Mouse (Mus musculus): ENCODE measurements around the gene Rnf41.

Rnf41 gene

DNA sequence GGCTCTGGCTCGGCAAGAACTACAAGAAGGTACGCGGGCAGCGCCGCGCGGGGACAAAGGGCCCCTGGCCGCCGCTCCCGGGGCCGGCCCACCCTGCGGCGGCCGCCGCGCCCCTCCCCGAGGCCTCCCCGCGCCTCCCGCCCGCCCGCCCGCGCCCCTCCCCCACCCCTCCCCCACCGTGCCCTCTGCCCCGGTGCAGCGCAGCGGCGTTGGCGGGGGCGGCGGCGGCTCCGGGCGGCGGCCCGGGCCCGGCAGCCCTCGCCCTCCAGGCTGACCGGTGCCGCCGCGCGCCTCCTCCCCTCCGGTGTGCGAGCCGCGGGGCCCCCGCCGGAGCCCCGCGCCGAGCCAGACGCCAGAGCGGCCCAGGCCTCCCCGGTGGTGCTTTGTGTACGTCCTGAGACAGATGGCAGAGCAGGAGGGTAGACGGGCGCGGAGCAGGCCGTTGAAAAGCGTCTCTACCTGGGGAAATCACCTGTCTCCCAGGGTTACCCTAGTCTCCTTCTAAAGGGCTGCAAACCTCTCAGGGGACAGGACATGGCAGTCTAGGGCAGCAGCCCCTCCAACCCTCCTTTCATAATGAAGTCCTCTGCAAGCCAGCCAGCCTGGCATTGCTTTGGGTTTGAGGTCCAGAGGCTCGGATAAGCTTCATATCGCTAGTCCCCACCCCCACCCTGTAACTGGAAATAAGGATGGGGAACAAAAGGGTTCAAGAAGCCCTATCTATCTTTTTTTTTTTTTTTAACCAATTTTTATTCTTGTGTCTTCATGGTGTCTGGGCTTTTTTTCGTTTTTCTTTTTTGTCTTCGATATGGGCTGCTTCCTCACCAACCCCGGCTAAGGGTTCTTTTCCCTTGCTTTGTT, 48.2 kb downstream of the Rnf41 start:
- ATAC-seq (ENCODE audit: insufficient number of reproducible peaks, low FRiP score, low TSS enrichment): 0 out of 2 replicates have a peak, but pooled peaks have one; percentile 8

DNA sequence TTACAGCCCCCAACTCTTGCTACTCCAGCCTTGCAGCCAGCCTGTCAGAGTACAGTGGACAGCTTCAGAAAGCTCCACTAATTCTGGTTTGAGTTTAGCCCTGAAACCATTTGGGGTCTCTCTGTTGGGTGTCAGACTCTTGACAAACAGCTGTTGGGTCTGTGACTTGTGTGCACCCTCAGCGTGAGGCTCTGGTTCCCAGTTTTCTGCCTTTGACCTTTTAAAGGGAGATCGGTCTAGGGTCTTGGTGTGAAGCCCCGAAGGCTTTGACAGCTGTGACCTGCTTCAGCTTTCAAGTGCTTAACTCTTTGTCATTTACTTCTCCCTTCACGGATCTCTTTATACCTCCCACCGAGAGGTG, 48.8 kb downstream of the Rnf41 start:
- ATAC-seq (ENCODE audit: insufficient number of reproducible peaks, low FRiP score, low TSS enrichment): no peak

DNA sequence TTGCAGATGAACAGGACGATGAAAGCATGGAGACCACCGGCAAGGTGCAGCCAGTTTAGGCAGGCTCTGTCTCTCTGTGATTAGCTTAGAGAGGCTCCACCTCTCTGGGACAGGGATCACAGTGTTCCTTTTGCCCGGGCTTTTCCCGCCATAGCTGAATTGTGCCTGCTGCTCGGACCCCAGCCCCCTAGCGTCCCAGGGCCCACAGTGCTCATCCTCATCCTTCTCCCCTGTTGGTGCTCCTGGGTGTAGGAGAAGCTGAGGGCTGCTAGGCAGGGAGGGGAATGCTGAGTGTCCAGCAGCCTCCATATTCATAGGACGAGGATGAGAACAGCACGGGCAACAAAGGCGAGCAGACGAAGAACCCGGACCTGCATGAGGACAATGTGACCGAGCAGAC, 62.9 kb downstream of the Rnf41 start:
- no peak for ATAC-seq (ENCODE audit: insufficient number of reproducible peaks, low FRiP score, low TSS enrichment)

DNA sequence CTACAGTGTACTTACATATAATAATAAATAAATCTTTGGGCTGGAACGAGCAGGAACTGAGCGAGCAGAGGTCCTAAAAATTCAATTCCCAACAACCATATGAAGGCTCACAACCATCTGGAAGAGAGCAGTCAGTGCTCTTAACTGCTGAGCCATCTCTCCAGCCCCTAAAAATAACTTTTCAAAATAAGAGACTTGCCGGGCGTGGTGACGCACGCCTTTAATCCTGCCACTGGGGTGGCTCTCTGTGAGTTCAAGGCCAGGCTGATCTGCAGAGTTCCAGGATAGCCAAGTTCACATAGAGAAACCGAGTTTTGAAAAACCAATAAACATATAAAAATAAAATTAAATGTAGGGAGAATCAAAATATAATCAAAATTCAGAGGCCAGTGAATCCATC, 74.9 kb downstream of the Rnf41 start:
- ATAC-seq (ENCODE audit: insufficient number of reproducible peaks, low FRiP score, low TSS enrichment): no peak

DNA sequence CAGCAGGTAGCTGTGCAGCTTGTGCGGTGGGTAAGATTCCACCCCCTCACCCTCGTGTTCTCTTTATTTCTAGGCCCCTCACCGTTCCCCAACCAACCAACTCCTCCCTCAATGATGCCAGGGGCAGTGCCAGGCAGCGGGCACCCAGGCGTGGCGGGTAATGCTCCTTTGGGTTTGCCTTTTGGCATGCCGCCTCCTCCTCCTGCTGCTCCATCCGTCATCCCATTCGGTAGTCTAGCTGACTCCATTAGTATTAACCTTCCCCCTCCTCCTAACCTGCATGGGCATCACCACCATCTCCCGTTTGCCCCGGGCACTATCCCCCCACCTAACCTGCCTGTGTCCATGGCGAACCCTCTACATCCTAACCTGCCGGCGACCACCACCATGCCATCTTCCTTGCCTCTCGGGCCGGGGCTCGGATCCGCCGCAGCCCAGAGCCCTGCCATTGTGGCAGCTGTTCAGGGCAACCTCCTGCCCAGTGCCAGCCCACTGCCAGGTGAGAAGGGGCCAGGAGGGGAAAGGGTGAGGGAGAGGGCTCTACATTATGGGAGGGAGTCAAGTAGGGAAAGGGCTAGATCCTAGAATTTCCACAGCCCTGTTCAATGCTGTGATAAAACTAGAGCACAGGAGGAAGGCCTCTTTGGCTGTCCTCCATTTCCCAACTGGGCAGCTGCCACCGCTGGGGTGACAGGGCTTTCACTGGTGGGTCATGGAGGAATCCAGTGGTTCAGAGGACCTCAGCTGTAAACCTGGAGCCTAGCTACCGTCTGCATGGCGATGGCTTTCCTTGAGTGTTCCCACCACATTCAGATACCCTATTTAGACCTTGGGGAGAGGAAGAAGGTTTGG, 76.6 kb downstream of the Rnf41 start:
- ATAC-seq (ENCODE audit: insufficient number of reproducible peaks, low FRiP score, low TSS enrichment): no peak

DNA sequence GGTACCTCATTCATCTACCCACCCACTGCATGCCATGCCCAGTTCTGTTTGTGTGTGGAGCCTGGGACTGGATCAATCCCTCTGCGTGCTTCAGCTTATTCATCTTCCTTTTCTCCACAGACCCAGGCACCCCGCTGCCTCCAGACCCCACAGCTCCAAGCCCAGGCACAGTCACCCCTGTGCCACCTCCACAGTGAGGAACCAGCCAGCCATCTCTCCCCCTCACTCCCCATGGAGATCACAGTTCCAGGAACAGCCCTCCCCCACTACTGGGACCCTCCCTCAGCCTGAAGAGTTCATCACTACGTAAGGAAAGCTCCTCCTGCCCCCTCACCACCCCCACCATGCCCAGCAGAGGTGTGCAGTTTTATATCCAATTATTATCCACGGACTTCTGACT, 77.3 kb downstream of the Rnf41 start:
- ATAC-seq (ENCODE audit: insufficient number of reproducible peaks, low FRiP score, low TSS enrichment): no peak

DNA sequence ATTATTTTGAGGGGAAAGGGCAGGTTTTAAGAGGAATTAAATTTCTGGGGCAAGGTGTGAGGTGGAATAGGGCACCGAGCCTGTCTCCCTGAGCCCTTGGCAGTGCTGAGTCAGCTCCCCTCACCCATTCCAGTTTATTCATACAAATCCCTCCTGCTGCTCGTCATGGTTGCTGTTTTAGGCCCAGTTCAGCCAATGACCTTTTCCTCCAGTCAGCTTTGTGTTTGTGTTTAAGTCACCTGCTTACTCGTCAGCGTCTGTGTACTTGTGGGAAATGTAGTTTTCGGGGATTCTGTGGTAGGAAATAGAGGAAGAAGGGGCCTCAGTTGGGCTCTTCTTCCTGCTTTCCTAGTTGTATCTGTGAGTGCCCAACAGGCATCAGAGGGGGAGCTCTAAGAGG, 77.9 kb downstream of the Rnf41 start:
- ATAC-seq (ENCODE audit: insufficient number of reproducible peaks, low FRiP score, low TSS enrichment): no peak

DNA sequence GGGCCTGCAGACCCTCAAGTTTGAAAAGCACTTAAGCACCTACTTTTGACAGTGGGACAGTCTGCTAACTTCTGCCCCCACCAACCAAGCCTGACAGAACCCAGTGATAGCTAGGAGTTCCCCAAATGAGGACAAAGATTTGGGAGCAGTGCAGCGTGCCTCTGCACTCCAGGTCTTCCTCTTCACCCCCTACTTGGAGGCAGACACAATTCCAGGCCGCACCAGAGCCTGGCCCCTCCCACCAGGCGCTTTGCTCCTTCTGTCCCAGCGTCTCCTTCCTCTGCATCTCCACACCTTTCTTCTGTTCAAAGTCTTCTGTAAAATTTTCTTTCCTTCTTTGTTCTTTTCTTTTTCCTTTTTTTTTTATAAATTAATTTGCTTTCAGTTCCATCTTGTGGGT, 78.3 kb downstream of the Rnf41 start:
- ATAC-seq (ENCODE audit: insufficient number of reproducible peaks, low FRiP score, low TSS enrichment): no peak

DNA sequence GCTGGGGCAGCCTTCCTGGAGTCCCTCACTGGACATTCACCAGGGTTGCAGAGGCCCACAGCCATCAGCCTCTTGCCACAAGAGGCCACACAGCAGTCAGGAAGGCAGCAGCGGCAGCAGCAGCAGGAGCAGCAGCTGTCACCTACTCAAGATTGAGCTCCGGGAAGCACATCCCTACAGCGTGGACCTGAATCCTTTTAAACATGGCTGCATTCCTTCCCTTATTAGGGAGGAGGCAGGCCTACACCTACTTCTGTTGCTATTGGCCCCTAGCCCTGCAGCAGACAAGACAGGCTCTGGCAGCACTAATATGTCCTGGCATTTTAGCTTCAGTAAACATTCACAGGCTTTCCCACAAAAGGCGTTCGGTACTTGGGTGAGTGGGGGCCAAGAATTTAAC, 78.8 kb downstream of the Rnf41 start:
- no peak for ATAC-seq (ENCODE audit: insufficient number of reproducible peaks, low FRiP score, low TSS enrichment)

DNA sequence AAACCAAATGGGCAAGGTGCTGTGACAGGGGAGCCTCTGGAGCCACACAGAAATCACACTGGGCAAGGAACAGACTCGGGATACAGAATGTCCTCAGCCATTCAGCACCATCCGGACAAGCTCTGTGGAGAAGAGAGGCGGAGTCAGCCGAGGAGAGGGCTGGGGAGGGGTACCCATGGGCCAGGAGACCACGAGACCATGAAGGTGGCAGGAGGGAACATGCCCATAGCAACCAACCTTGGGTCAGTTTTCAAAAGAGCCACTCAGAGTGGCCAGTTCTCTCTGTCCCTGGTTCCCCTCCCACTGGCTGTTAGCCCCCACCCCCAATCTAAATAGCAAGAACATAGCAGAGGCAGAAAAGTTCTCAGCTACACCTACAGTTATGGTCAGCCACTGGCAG, 79.5 kb downstream of the Rnf41 start:
- ATAC-seq (ENCODE audit: insufficient number of reproducible peaks, low FRiP score, low TSS enrichment): no peak

All from cerebellum, adult (tissue).